Mouse (Mus musculus) liver, postnatal 0 days (tissue): ENCODE measurements around the gene BC067074. TPM values are rescaled to one million over a fixed set of nuclear protein-coding genes. Genes with fewer than 3 reads are reported as not detected.

Source experiments
- ATAC-seq: fragments of 200-750 bp; cut with Nextera tagmentation; 2 replicates; pipeline ENCODE4 v1.8.0; 2017; ENCODE audit warnings: mild to moderate bottlenecking, moderate library complexity
- DNase-seq: peaks from one replicate; pipeline ENCODE4 v3.0.0-alpha.2; 2016
- H3K27ac ChIP-seq: fragments of 300-500 bp; sonication (generic); 2 replicates; pipeline ENCODE4 v1.5.1; 2014; ENCODE audit warnings: antibody characterized with exemption, moderate library complexity, mild to moderate bottlenecking, low read depth
- H3K27me3 ChIP-seq: fragments of 300-500 bp; sonication (generic); 2 replicates; pipeline ENCODE4 v1.6.1; 2014; ENCODE audit warnings: low read length, control low read depth, mixed read lengths; ENCODE audit not compliant: insufficient read depth
- H3K36me3 ChIP-seq: fragments of 300-500 bp; sonication (generic); replicated peaks from 2 replicates; pipeline ENCODE4 v1.6.1; 2014; ENCODE audit warnings: mild to moderate bottlenecking, control low read depth, low read length, moderate library complexity, mixed read lengths; ENCODE audit not compliant: insufficient read depth
- H3K4me1 ChIP-seq: fragments of 300-500 bp; sonication (generic); 2 replicates; pipeline ENCODE4 v1.6.1; 2014; ENCODE audit warnings: antibody characterized with exemption, mild to moderate bottlenecking, control low read depth; ENCODE audit not compliant: insufficient read depth
- H3K4me2 ChIP-seq: fragments of 300-500 bp; sonication (generic); 2 replicates; pipeline ENCODE4 v1.6.1; 2014; ENCODE audit warnings: low read depth, mild to moderate bottlenecking, low read length, moderate library complexity, mixed read lengths
- H3K4me3 ChIP-seq: fragments of 300-500 bp; sonication (generic); 2 replicates; pipeline ENCODE4 v1.5.1; 2014; ENCODE audit warnings: low read depth, low read length
- H3K9ac ChIP-seq: fragments of 300-500 bp; sonication (generic); replicated peaks from 2 replicates; pipeline ENCODE4 v1.6.1; 2014; ENCODE audit warnings: mild to moderate bottlenecking, moderate library complexity
- H3K9me3 ChIP-seq: fragments of 300-500 bp; sonication (generic); 2 replicates; pipeline ENCODE4 v1.6.1; 2016; ENCODE audit warnings: mild to moderate bottlenecking, control low read depth, low read length, mixed read lengths
- CTCF ChIP-seq: sonication (generic); IDR thresholded peaks from 2 replicates; pipeline ENCODE4 v1.5.1; 2016; ENCODE audit warnings: antibody characterized with exemption, low read depth
- EP300 ChIP-seq: IDR thresholded peaks from 2 replicates; pipeline ENCODE4 v1.6.1; 2016; ENCODE audit warnings: antibody characterized with exemption, low read depth, mild to moderate bottlenecking
- WGBS: fragments of 180-500 bp; shearing (Covaris S2); extraction: QIAGEN DNeasy Blood & Tissue Kit; methylation state at CpG from one replicate; pipeline ENCODE4 v1.1.7; 2014; ENCODE audit not compliant: insufficient replicate concordance; 5-methylcytosine and 5-hydroxymethylcytosine counted together
- polyA plus RNA-seq: library from polyadenylated mRNA; unstranded; fragments of >200 nt; fragmentation: Nextera tagmentation; extraction: Ambion mirVana; gene quantifications from 2 replicates; pipeline ENCODE4 v1.2.1, GENCODE M21; 2015

The BC067074 gene
- polyA plus RNA-seq, 1 experiment from 2014 or later: 0.09 TPM

DNA sequence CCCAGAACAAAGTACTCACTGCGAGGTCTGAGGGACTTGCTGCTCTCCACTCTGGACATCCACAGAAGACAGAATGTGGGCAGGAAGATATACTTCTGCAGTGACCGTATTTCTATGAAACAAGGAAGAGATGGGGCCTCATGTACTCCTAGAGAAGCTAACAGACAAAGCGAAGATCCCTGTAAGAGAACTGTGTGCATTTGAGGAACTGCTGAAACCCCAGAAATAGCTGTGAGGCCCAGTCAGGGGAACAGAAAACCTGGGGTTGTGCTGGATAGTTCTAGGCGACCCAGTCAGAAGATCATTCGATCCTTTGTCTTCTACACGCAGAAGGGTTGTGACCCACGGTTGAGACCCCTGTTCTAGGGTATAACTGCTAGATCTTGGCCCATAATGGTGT is 130.9 kb downstream of the BC067074 start:
- no peak for ATAC-seq
- Histone ChIP-seq H3K36me3 (no peaks in the 10 kb centered on the region), H3K27me3 (no peaks in the 10 kb centered on the region), H3K9ac (no peak overlapping the region), H3K27ac (peak overlapping the region; percentile 71), H3K9me3 (no peaks in the 10 kb centered on the region), H3K4me2 (no peak overlapping the region), H3K4me3 (no peak overlapping the region), H3K4me1 (peaks cover 8% of the 10 kb centered on the region)
- WGBS: 40% methylated on average over 7 of the region's 7 CpGs
- DNase-seq: no peak
- TF ChIP-seq EP300: no peak
- TF ChIP-seq CTCF: no peak

DNA sequence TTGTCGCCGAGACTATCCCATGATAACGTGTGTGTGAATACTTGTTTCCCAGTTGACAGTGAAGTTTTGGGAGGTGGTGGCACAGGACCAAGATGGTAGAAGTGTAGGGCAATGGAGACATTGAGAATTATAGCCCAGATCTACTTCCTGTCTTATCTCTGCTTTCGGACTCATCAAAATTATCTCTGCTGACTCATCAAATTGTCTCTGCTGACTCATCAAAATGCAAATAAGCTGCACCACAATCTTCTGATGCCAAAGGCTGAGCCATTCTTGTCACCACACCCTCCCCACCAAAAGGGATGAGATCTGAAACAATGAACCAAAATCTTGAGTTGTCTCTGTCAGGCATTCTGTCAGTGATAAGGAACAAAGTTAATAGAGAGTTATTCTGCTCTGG is 132.9 kb downstream of the BC067074 start:
- Histone ChIP-seq H3K9ac (no peak overlapping the region), H3K4me2 (no peak overlapping the region), H3K4me1 (0 out of 2 replicates have a peak, but pooled peaks cover 3% of the 10 kb centered on the region), H3K27me3 (no peaks in the 10 kb centered on the region), H3K4me3 (no peak overlapping the region), H3K9me3 (no peaks in the 10 kb centered on the region), H3K27ac (no peak overlapping the region), H3K36me3 (no peaks in the 10 kb centered on the region)
- DNase-seq (no peak), ATAC-seq (no peak)
- 82% methylated on average over 4 of the region's 4 CpGs for WGBS
- TF ChIP-seq EP300 (no peak), CTCF (no peak)

Other genes starting within 250 kb of the BC067074 start
- gene Gpx8, start 246.7 kb upstream of the BC067074 start, polyA plus RNA-seq: 5.5 and 5.8 TPM in 2 replicates
- gene Gzma, start 192.2 kb upstream of the BC067074 start, polyA plus RNA-seq: 37.3 and 37.9 TPM in 2 replicates
- 0.90 and 1.2 TPM in 2 replicates for gene Esm1, start 83.5 kb upstream of the BC067074 start, polyA plus RNA-seq
- gene Gzmk, start 67.3 kb upstream of the BC067074 start, polyA plus RNA-seq: not detected in 2 replicates